Mouse (Mus musculus) lung, embryonic 16.5 days (tissue): ENCODE measurements around the gene Pld2. TPM values are rescaled to one million over a fixed set of nuclear protein-coding genes. Genes with fewer than 3 reads are reported as not detected.

Source experiments
- polyA plus RNA-seq: library from polyadenylated mRNA; unstranded; fragments of >200 nt; fragmentation: Nextera tagmentation; extraction: Ambion mirVana; gene quantifications from 2 replicates; pipeline ENCODE4 v1.2.1, GENCODE M21; 2015

Pld2 gene
- polyA plus RNA-seq, 1 experiment from 2014 or later: 12.5 TPM

Other genes starting within 250 kb of the Pld2 start
- gene Alox12e, start 217.4 kb upstream of the Pld2 start, polyA plus RNA-seq: 0.35 and 1.1 TPM in 2 replicates
- 0.70 and 0.72 TPM in 2 replicates for gene Alox15, start 188.0 kb upstream of the Pld2 start, polyA plus RNA-seq
- gene Pelp1, start 130.0 kb upstream of the Pld2 start, polyA plus RNA-seq: 36.3 and 37.3 TPM in 2 replicates
- 14.1 and 15.0 TPM in 2 replicates for gene Arrb2, start 107.4 kb upstream of the Pld2 start, polyA plus RNA-seq
- gene Med11, start 88.1 kb upstream of the Pld2 start, polyA plus RNA-seq: 39.8 and 43.7 TPM in 2 replicates
- 0.48 and 1.0 TPM in 2 replicates for gene Zmynd15, start 80.6 kb upstream of the Pld2 start, polyA plus RNA-seq
- 7.5 and 8.3 TPM in 2 replicates for gene Cxcl16, start 80.1 kb upstream of the Pld2 start, polyA plus RNA-seq
- gene Tm4sf5, start 34.8 kb upstream of the Pld2 start, polyA plus RNA-seq: 1.9 and 2.0 TPM in 2 replicates
- 0.34 and 0.72 TPM in 2 replicates for gene Vmo1, start 25.4 kb upstream of the Pld2 start, polyA plus RNA-seq
- gene Gltpd2, start 20.9 kb upstream of the Pld2 start, polyA plus RNA-seq: 0.54 and 0.73 TPM in 2 replicates
- gene Psmb6, start 14.7 kb upstream of the Pld2 start, polyA plus RNA-seq: 711 and 738 TPM in 2 replicates
- not detected in 2 replicates for gene Gm40193, start 7.1 kb upstream of the Pld2 start, polyA plus RNA-seq
- 10.3 and 10.5 TPM in 2 replicates for gene Mink1, start 22.8 kb downstream of the Pld2 start, polyA plus RNA-seq
- gene 4930544D05Rik, start 75.8 kb downstream of the Pld2 start, polyA plus RNA-seq: not detected in 2 replicates
- 0.33 TPM in 1 of 2 replicates, not detected in the other for gene Chrne, start 79.2 kb downstream of the Pld2 start, polyA plus RNA-seq
- gene Gp1ba, start 99.1 kb downstream of the Pld2 start, polyA plus RNA-seq: 0.35 and 0.50 TPM in 2 replicates
- gene Rnf167, start 107.2 kb downstream of the Pld2 start, polyA plus RNA-seq: 129 and 134 TPM in 2 replicates
- gene Slc25a11, start 107.4 kb downstream of the Pld2 start, polyA plus RNA-seq: 156 and 171 TPM in 2 replicates
- gene Pfn1, start 114.6 kb downstream of the Pld2 start, polyA plus RNA-seq: 1,825 and 2,189 TPM in 2 replicates
- gene Eno3, start 117.1 kb downstream of the Pld2 start, polyA plus RNA-seq: 37.9 and 56.8 TPM in 2 replicates
- gene Spag7, start 129.4 kb downstream of the Pld2 start, polyA plus RNA-seq: 159 and 172 TPM in 2 replicates
- gene Camta2, start 148.0 kb downstream of the Pld2 start, polyA plus RNA-seq: 14.8 and 15.6 TPM in 2 replicates
- gene Inca1, start 160.1 kb downstream of the Pld2 start, polyA plus RNA-seq: 1.5 and 1.9 TPM in 2 replicates
- gene Kif1c, start 160.5 kb downstream of the Pld2 start, polyA plus RNA-seq: 3.2 and 3.4 TPM in 2 replicates
- 4.9 and 5.7 TPM in 2 replicates for gene Zfp3, start 224.1 kb downstream of the Pld2 start, polyA plus RNA-seq